Mouse (Mus musculus): ENCODE results near the gene Gm45808. TPM values are rescaled to one million over a fixed set of nuclear protein-coding genes. Genes with fewer than 3 reads are reported as not detected.

Gene Gm45808
- polyA plus RNA-seq, 1 experiment from 2014 or later: not detected

DNA sequence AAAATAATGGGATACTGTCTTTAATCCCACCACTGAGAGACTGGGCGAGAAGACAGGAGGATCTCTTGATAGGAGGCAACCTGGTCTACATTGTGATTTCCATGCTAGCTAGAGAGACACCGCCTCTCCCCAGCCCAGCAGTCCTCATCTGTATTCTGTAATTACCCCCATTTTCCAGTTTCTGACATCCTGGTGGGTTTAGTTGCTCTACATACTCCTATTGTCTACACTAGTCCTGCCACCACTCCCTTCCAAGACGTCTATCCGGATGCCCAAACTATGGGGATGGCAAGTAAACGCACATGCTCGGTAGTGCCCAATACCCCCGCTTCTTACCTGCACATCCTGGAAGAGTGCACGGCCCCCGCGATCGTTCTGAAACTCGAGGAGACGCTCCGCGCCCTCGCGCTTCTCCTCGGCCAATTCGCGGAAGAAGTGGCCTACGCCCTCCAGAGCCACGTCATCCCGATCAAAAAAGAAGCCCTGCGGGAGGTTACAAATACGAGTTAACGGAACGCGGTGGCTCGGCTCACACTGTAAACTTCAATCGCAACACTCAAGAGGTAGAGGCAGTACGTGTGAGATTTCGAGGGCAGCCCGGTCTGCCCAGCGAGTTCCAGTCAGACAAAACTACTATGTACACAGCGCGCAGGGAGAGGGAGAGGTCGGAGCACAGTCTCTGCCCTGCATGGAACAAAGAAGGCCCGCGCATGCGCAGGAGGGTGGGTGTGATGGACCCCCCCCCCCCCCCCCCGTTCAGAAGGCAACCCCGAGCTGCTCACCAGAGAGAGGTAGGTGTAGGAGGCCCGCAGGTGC lies 27.7 kb downstream of the Gm45808 start:
- under 1% methylated on average over 43 of the region's 43 CpGs for WGBS
- ATAC-seq (replicated peaks; ENCODE audit: insufficient number of reproducible peaks, low FRiP score, low TSS enrichment, low read depth) (peak; percentile 44), DNase-seq (ENCODE audit: low spot score) (peak; percentile 87)
- H3K27me3 ChIP-seq (ENCODE audit: control insufficient read depth, insufficient read depth, low read length): no peaks in the 10 kb centered on the region
- peak overlapping the region; percentile 51 for H3K4me2 ChIP-seq (ENCODE audit: low read depth, low read length)
- peak overlapping the region; percentile 65 for H3K4me3 ChIP-seq (ENCODE audit: low read depth, low read length)
- peak overlapping the region; percentile 83 for H3K9ac ChIP-seq (replicated peaks; ENCODE audit: low read length)
- H3K4me1 ChIP-seq (ENCODE audit: control insufficient read depth, insufficient read depth, low read length): peaks cover 6% of the 10 kb centered on the region
- H3K27ac ChIP-seq (replicated peaks; ENCODE audit: low read depth, low read length): peak overlapping the region; percentile 91
- H3K36me3 ChIP-seq (replicated peaks; ENCODE audit: control insufficient read depth, insufficient read depth, low read depth, low read length): peaks cover 10% of the 10 kb centered on the region
- H3K9me3 ChIP-seq (replicated peaks; ENCODE audit: control insufficient read depth, low read length): no peaks in the 10 kb centered on the region

DNA sequence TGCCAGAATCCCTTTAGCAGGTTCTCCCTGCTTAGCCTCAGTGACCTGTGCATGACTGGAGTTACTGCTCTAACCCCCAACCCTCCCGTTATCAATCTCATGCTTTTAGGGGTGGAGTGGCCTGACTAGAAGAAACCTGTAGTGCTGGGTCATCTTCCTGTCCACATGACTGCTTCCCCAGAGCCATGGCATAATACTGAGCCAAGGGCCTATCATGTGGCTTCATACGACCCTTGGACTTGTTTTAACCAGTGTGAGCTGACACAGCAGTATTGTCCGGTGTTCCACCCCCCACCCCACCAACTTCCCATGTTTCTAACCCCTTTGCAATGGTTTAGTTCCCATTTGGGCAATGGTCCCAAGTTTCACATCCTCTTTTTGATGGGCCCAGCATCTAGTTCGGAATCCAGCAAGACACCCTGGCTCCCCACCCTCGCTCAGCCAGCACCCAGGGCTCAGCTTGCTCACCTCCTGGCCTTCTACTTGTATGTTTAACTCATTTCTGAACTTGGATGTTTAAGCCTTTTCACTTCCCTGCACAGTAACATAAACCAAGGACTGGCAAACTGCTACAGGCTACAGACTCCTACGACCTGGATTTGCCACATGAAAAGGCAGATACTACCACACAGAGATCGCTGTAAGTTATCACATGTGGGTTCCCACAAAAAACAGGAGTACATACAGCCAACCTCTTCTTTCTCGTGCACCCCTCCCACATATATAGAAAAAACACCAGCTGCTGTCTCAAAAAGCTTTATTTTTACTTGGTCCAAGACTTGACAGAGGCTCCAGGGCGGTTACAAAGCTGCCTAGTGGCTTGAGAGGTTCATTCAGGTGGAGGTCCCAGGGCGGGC lies 29.2 kb downstream of the Gm45808 start:
- H3K4me2 ChIP-seq (ENCODE audit: low read depth, low read length): peak overlapping the region; percentile 51
- peaks cover 6% of the 10 kb centered on the region for H3K4me1 ChIP-seq (ENCODE audit: control insufficient read depth, insufficient read depth, low read length)
- 72% methylated on average over 9 of the region's 10 CpGs for WGBS
- peaks cover 7% of the 10 kb centered on the region; the same call in 1 of the 2 replicates for H3K36me3 ChIP-seq (replicated peaks; ENCODE audit: control insufficient read depth, insufficient read depth, low read depth, low read length)
- no peaks in the 10 kb centered on the region for H3K9me3 ChIP-seq (replicated peaks; ENCODE audit: control insufficient read depth, low read length)
- peak overlapping the region; percentile 65 for H3K4me3 ChIP-seq (ENCODE audit: low read depth, low read length)
- H3K27ac ChIP-seq (replicated peaks; ENCODE audit: low read depth, low read length): no peak overlapping the region
- DNase-seq (ENCODE audit: low spot score) (no peak), ATAC-seq (replicated peaks; ENCODE audit: insufficient number of reproducible peaks, low FRiP score, low TSS enrichment, low read depth) (no peak)
- H3K27me3 ChIP-seq (ENCODE audit: control insufficient read depth, insufficient read depth, low read length): no peaks in the 10 kb centered on the region
- peak overlapping the region; percentile 83 for H3K9ac ChIP-seq (replicated peaks; ENCODE audit: low read length)

GRCm38 (mm10) chr7:45456721-45457203 lies 29.8 kb downstream of the Gm45808 start:
- no peak overlapping the region for H3K4me2 ChIP-seq (ENCODE audit: low read depth, low read length)
- H3K27ac ChIP-seq (replicated peaks; ENCODE audit: low read depth, low read length): no peak overlapping the region
- H3K9me3 ChIP-seq (replicated peaks; ENCODE audit: control insufficient read depth, low read length): no peaks in the 10 kb centered on the region
- no peak for ATAC-seq (replicated peaks; ENCODE audit: insufficient number of reproducible peaks, low FRiP score, low TSS enrichment, low read depth)
- H3K9ac ChIP-seq (replicated peaks; ENCODE audit: low read length): no peak overlapping the region
- no peak for DNase-seq (ENCODE audit: low spot score)
- H3K27me3 ChIP-seq (ENCODE audit: control insufficient read depth, insufficient read depth, low read length): no peaks in the 10 kb centered on the region
- no peak overlapping the region for H3K4me3 ChIP-seq (ENCODE audit: low read depth, low read length)
- peaks cover 7% of the 10 kb centered on the region; the same call in 1 of the 2 replicates for H3K36me3 ChIP-seq (replicated peaks; ENCODE audit: control insufficient read depth, insufficient read depth, low read depth, low read length)
- peaks cover 6% of the 10 kb centered on the region for H3K4me1 ChIP-seq (ENCODE audit: control insufficient read depth, insufficient read depth, low read length)
- 56% methylated on average over 9 of the region's 9 CpGs for WGBS

DNA sequence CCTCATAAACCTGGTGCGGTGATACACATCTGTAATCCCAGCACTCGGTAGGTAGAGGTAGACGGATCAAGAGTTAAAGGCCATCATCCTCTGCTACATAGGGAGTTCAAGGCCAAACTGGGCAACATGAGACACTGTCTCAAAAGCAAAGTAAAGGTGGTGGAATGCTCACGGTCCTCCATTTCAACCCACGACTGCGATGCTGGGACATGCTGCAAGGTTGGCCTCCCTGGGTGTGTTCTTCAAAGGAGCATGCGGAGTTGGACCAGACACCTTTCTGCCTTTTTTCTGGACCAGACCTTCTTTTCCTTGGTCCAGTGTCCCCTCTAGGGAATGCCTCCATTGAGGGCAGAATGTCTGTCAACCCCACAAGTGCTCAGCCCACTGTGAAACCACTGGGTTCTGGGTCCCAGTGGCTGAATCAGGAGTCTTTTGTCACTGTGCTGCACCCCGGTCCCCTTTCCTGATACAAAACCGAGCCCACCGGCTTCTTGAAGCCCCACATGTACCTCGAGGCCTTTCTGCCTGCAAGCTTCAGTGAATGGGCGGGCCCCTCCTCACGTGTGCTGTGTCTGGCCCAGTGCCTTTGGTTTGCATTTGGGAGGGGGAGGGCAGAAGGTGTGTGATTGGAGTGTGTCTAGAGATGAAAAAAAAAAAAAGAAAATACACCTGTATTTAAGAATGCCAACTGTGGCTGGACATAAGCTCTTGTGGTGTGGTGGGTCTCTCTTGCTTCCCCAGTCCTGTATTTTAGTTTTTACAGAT lies 30.5 kb downstream of the Gm45808 start:
- WGBS: 81% methylated on average over 13 of the region's 13 CpGs
- DNase-seq (ENCODE audit: low spot score): no peak

DNA sequence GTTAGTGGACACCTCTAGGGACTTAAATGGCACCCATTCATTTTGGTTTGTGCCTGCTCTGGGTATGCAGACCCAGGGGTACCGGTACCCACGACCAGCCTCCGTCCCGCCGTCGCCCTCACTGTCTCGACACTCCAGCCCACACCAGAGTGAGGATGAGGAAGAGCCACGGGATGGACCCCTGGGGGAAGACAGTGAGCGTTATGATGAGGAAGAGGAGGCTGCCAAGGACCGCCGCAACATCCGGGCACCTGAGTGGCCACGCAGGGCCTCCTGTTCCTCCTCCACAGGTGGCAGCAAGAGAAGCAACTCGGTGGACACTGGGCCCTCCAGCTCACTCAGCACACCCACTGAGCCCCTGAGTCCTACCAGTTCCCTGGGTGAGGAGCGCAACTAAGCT lies 31.6 kb downstream of the Gm45808 start:
- no peak overlapping the region for H3K4me2 ChIP-seq (ENCODE audit: low read depth, low read length)
- no peaks in the 10 kb centered on the region for H3K27me3 ChIP-seq (ENCODE audit: control insufficient read depth, insufficient read depth, low read length)
- no peak overlapping the region for H3K9ac ChIP-seq (replicated peaks; ENCODE audit: low read length)
- no peak overlapping the region for H3K27ac ChIP-seq (replicated peaks; ENCODE audit: low read depth, low read length)
- no peak overlapping the region for H3K4me3 ChIP-seq (ENCODE audit: low read depth, low read length)
- peaks cover 6% of the 10 kb centered on the region for H3K4me1 ChIP-seq (ENCODE audit: control insufficient read depth, insufficient read depth, low read length)
- WGBS: 86% methylated on average over 15 of the region's 15 CpGs
- peaks cover 7% of the 10 kb centered on the region; the same call in 1 of the 2 replicates for H3K36me3 ChIP-seq (replicated peaks; ENCODE audit: control insufficient read depth, insufficient read depth, low read depth, low read length)
- H3K9me3 ChIP-seq (replicated peaks; ENCODE audit: control insufficient read depth, low read length): no peaks in the 10 kb centered on the region
- ATAC-seq (replicated peaks; ENCODE audit: insufficient number of reproducible peaks, low FRiP score, low TSS enrichment, low read depth) (no peak), DNase-seq (ENCODE audit: low spot score) (no peak)

More for the DNA sequence above, 30.5 kb downstream of the Gm45808 start:
- no peak for ATAC-seq (replicated peaks; ENCODE audit: insufficient number of reproducible peaks, low FRiP score, low TSS enrichment, low read depth)
- Histone ChIP-seq H3K36me3 (replicated peaks; ENCODE audit: control insufficient read depth, insufficient read depth, low read depth, low read length) (peaks cover 7% of the 10 kb centered on the region; the same call in 1 of the 2 replicates), H3K27ac (replicated peaks; ENCODE audit: low read depth, low read length) (no peak overlapping the region), H3K9ac (replicated peaks; ENCODE audit: low read length) (no peak overlapping the region), H3K27me3 (ENCODE audit: control insufficient read depth, insufficient read depth, low read length) (no peaks in the 10 kb centered on the region), H3K4me3 (ENCODE audit: low read depth, low read length) (no peak overlapping the region), H3K9me3 (replicated peaks; ENCODE audit: control insufficient read depth, low read length) (no peaks in the 10 kb centered on the region), H3K4me2 (ENCODE audit: low read depth, low read length) (no peak overlapping the region), H3K4me1 (ENCODE audit: control insufficient read depth, insufficient read depth, low read length) (peaks cover 6% of the 10 kb centered on the region)

GRCm38 (mm10) chr7:45451344-45451982 lies 35.1 kb downstream of the Gm45808 start:
- no peaks in the 10 kb centered on the region for H3K27me3 ChIP-seq (ENCODE audit: control insufficient read depth, insufficient read depth, low read length)
- H3K27ac ChIP-seq (replicated peaks; ENCODE audit: low read depth, low read length): no peak overlapping the region
- H3K4me1 ChIP-seq (ENCODE audit: control insufficient read depth, insufficient read depth, low read length): no peaks in the 10 kb centered on the region
- H3K36me3 ChIP-seq (replicated peaks; ENCODE audit: control insufficient read depth, insufficient read depth, low read depth, low read length): peaks cover 4% of the 10 kb centered on the region; the same call in 1 of the 2 replicates
- 0 out of 2 replicates have a peak overlapping the region, but pooled peaks have one; percentile 7 for H3K9ac ChIP-seq (replicated peaks; ENCODE audit: low read length)
- H3K4me2 ChIP-seq (ENCODE audit: low read depth, low read length): no peak overlapping the region
- DNase-seq (ENCODE audit: low spot score) (peak; percentile 87), ATAC-seq (replicated peaks; ENCODE audit: insufficient number of reproducible peaks, low FRiP score, low TSS enrichment, low read depth) (peak; percentile 68; the same call in 1 of the 2 replicates)
- H3K9me3 ChIP-seq (replicated peaks; ENCODE audit: control insufficient read depth, low read length): no peaks in the 10 kb centered on the region
- no peak overlapping the region for H3K4me3 ChIP-seq (ENCODE audit: low read depth, low read length)
- WGBS: 56% methylated on average over 23 of the region's 23 CpGs

- 97% methylated on average over 1 of the region's 1 CpGs for WGBS
- no peaks in the 10 kb centered on the region for H3K4me1 ChIP-seq (ENCODE audit: control insufficient read depth, insufficient read depth, low read length)
- no peaks in the 10 kb centered on the region for H3K9me3 ChIP-seq (replicated peaks; ENCODE audit: control insufficient read depth, low read length)
- H3K4me2 ChIP-seq (ENCODE audit: low read depth, low read length): no peak overlapping the region
- no peak for DNase-seq (ENCODE audit: low spot score)
- peaks cover 2% of the 10 kb centered on the region; the same call in 1 of the 2 replicates for H3K36me3 ChIP-seq (replicated peaks; ENCODE audit: control insufficient read depth, insufficient read depth, low read depth, low read length)
- no peak overlapping the region for H3K9ac ChIP-seq (replicated peaks; ENCODE audit: low read length)
- H3K27ac ChIP-seq (replicated peaks; ENCODE audit: low read depth, low read length): no peak overlapping the region
- H3K4me3 ChIP-seq (ENCODE audit: low read depth, low read length): no peak overlapping the region
- no peaks in the 10 kb centered on the region for H3K27me3 ChIP-seq (ENCODE audit: control insufficient read depth, insufficient read depth, low read length)
- no peak for ATAC-seq (replicated peaks; ENCODE audit: insufficient number of reproducible peaks, low FRiP score, low TSS enrichment, low read depth)
Measured at GRCm38 (mm10) chr7:45449974-45450373, 36.6 kb downstream of the Gm45808 start.

All from embryonic facial prominence, embryonic 11.5 days (tissue).